Mouse (Mus musculus) heart, embryonic 12.5 days (tissue): Measurements from ENCODE around the gene Hbb-y. TPM values are rescaled to one million over a fixed set of nuclear protein-coding genes. Genes with fewer than 3 reads are reported as not detected.
"Not testable (repeated sequence)": the region's sequence is repeated elsewhere in the genome, so short reads cannot be mapped to it uniquely, and the experiment has no call there.

Experiments
- ATAC-seq: fragments of 200-750 bp; cut with Nextera tagmentation; 2 replicates; pipeline ENCODE4 v1.8.0; 2017; ENCODE audit warnings: moderate TSS enrichment, moderate library complexity; ENCODE audit not compliant: insufficient number of reproducible peaks, low FRiP score
- H3K27ac ChIP-seq: fragments of 300-500 bp; sonication (generic); 2 replicates; pipeline ENCODE4 v1.5.1; 2016; ENCODE audit warnings: mild to moderate bottlenecking, moderate library complexity; ENCODE audit not compliant: poor library complexity, severe bottlenecking
- H3K27me3 ChIP-seq: fragments of 300-500 bp; sonication (generic); replicated peaks from 2 replicates; pipeline ENCODE4 v1.6.1; 2016; ENCODE audit warnings: mild to moderate bottlenecking, moderate library complexity
- H3K36me3 ChIP-seq: fragments of 300-500 bp; sonication (generic); 2 replicates; pipeline ENCODE4 v1.6.1; 2016; ENCODE audit warnings: mild to moderate bottlenecking, moderate library complexity
- H3K4me1 ChIP-seq: fragments of 300-500 bp; sonication (generic); replicated peaks from 2 replicates; pipeline ENCODE4 v1.6.1; 2016; ENCODE audit warnings: mild to moderate bottlenecking
- H3K4me2 ChIP-seq: fragments of 300-500 bp; sonication (generic); 2 replicates; pipeline ENCODE4 v1.6.1; 2016; ENCODE audit warnings: mild to moderate bottlenecking, moderate library complexity
- H3K4me3 ChIP-seq: fragments of 300-500 bp; sonication (generic); 2 replicates; pipeline ENCODE4 v1.5.1; 2016; ENCODE audit warnings: mild to moderate bottlenecking
- H3K9ac ChIP-seq: fragments of 300-500 bp; sonication (generic); 2 replicates; pipeline ENCODE4 v1.6.1; 2016; ENCODE audit warnings: mild to moderate bottlenecking, moderate library complexity
- H3K9me3 ChIP-seq: fragments of 300-500 bp; sonication (generic); replicated peaks from 2 replicates; pipeline ENCODE4 v1.6.1; 2016; ENCODE audit warnings: mild to moderate bottlenecking, moderate library complexity
- WGBS: fragments of 180-500 bp; shearing (Covaris S2); methylation state at CpG from one replicate; pipeline ENCODE4 v1.1.7; 2016; 5-methylcytosine and 5-hydroxymethylcytosine counted together
- polyA plus RNA-seq: library from polyadenylated mRNA; unstranded; fragments of >200 nt; fragmentation: Nextera tagmentation; extraction: Ambion mirVana; gene quantifications from 2 replicates; pipeline ENCODE4 v1.2.1, GENCODE M21; 2016

The Hbb-y gene
- polyA plus RNA-seq, 1 experiment from 2014 or later = 35,001 TPM

GRCm38 (mm10) chr7:103812174-103812573 is 40.8 kb downstream of the Hbb-y start:
- H3K27ac ChIP-seq = no peak overlapping the region
- WGBS = 40% methylated on average over 1 of the region's 1 CpGs
- H3K4me3 ChIP-seq = no peak overlapping the region
- ATAC-seq = no peak
- no peaks in the 10 kb centered on the region for H3K9me3 ChIP-seq
- no peak overlapping the region for H3K4me2 ChIP-seq
- H3K9ac ChIP-seq = no peak overlapping the region
- no peaks in the 10 kb centered on the region for H3K36me3 ChIP-seq
- no peaks in the 10 kb centered on the region; the same call in 1 of the 2 replicates for H3K4me1 ChIP-seq
- H3K27me3 ChIP-seq = no peaks in the 10 kb centered on the region

- 0 out of 2 replicates have a peak, but pooled peaks have one; percentile 34 for ATAC-seq
- no peak overlapping the region for H3K4me3 ChIP-seq
- H3K36me3 ChIP-seq = no peaks in the 10 kb centered on the region
- no peaks in the 10 kb centered on the region for H3K9me3 ChIP-seq
- no peak overlapping the region for H3K4me2 ChIP-seq
- H3K4me1 ChIP-seq = no peaks in the 10 kb centered on the region; the same call in 1 of the 2 replicates
- H3K9ac ChIP-seq = no peak overlapping the region
- WGBS = 40% methylated on average over 1 of the region's 1 CpGs
- no peaks in the 10 kb centered on the region for H3K27me3 ChIP-seq
- H3K27ac ChIP-seq = no peak overlapping the region; the same call in 1 of the 2 replicates
Observed at GRCm38 (mm10) chr7:103811223-103811845, 41.7 kb downstream of the Hbb-y start.

- Histone ChIP-seq H3K4me3 (no peak overlapping the region), H3K27me3 (no peaks in the 10 kb centered on the region), H3K27ac (no peak overlapping the region), H3K4me1 (no peaks in the 10 kb centered on the region; the same call in 1 of the 2 replicates), H3K36me3 (no peaks in the 10 kb centered on the region), H3K9ac (no peak overlapping the region), H3K4me2 (no peak overlapping the region), H3K9me3 (no peaks in the 10 kb centered on the region)
- no peak for ATAC-seq
- WGBS = 70% methylated on average over 3 of the region's 3 CpGs
Observed at GRCm38 (mm10) chr7:103810746-103811145, 42.3 kb downstream of the Hbb-y start.

GRCm38 (mm10) chr7:103810296-103810695 is 42.7 kb downstream of the Hbb-y start:
- H3K27me3 ChIP-seq = no peaks in the 10 kb centered on the region
- H3K9me3 ChIP-seq = no peaks in the 10 kb centered on the region
- ATAC-seq = no peak
- 84% methylated on average over 1 of the region's 1 CpGs for WGBS
- no peak overlapping the region for H3K9ac ChIP-seq
- no peak overlapping the region for H3K4me2 ChIP-seq
- no peaks in the 10 kb centered on the region; the same call in 1 of the 2 replicates for H3K4me1 ChIP-seq
- H3K36me3 ChIP-seq = no peaks in the 10 kb centered on the region
- no peak overlapping the region for H3K4me3 ChIP-seq
- no peak overlapping the region for H3K27ac ChIP-seq

GRCm38 (mm10) chr7:103809801-103810155 is 43.2 kb downstream of the Hbb-y start:
- WGBS = 45% methylated on average over 1 of the region's 1 CpGs
- ATAC-seq = no peak
- Histone ChIP-seq H3K9me3 (no peaks in the 10 kb centered on the region), H3K4me3 (no peak overlapping the region), H3K36me3 (no peaks in the 10 kb centered on the region), H3K4me2 (peak overlapping the region; percentile 4; the same call in 1 of the 2 replicates), H3K9ac (no peak overlapping the region), H3K27ac (no peak overlapping the region), H3K27me3 (no peaks in the 10 kb centered on the region), H3K4me1 (no peaks in the 10 kb centered on the region; the same call in 1 of the 2 replicates)

DNA sequence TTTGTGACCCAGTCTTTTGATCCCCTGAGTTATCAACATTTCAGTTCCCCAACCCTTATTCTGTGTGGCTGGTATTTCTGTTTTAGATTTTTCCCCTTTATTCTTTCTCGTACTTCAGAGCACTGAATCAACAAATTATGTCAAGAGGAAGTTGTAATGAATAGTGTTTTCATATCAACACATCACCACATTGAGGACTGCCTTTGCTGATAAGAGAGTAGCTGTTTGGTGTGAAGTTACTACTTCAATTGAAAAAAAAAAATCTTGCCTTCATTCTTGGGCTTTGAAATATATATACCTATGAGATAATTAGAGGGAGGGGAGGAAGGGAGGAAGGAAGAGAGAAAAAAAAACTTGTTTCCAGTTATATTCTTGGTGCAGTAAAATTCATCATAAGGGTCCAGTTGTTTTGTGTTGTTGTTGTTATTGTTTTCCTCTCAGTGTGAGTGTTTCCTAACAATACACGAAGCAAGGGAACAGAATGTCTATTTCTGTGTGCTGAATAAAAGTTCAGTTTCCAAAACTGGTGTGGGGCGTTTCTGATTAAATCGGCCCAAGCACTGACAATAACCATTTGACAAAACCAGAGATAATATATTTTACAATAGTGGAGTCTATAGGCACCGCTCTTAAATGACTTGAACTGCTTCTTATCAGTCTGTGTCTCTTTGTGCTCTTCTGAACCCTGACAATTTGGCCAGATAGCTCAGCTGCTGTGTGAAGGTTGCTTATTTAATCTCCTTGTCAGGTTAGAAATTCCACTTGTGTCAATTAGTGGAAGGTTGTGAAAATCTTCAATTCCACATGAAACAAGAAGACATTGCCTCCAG is 43.8 kb downstream of the Hbb-y start:
- peak overlapping the region; percentile 4; the same call in 1 of the 2 replicates for H3K4me2 ChIP-seq
- H3K9me3 ChIP-seq = no peaks in the 10 kb centered on the region
- no peak overlapping the region for H3K27ac ChIP-seq
- H3K9ac ChIP-seq = no peak overlapping the region
- no peaks in the 10 kb centered on the region for H3K36me3 ChIP-seq
- no peak for ATAC-seq
- 20% methylated on average over 5 of the region's 5 CpGs for WGBS
- H3K4me1 ChIP-seq = no peaks in the 10 kb centered on the region; the same call in 1 of the 2 replicates
- no peak overlapping the region for H3K4me3 ChIP-seq
- no peaks in the 10 kb centered on the region for H3K27me3 ChIP-seq

- not testable (repeated sequence) for H3K36me3 ChIP-seq, H3K27me3 ChIP-seq, H3K27ac ChIP-seq, H3K9me3 ChIP-seq, H3K9ac ChIP-seq, ATAC-seq, H3K4me1 ChIP-seq, H3K4me2 ChIP-seq, H3K4me3 ChIP-seq
- WGBS = 67% methylated on average over 2 of the region's 2 CpGs
Observed at GRCm38 (mm10) chr7:103808120-103808519, 44.9 kb downstream of the Hbb-y start.

DNA sequence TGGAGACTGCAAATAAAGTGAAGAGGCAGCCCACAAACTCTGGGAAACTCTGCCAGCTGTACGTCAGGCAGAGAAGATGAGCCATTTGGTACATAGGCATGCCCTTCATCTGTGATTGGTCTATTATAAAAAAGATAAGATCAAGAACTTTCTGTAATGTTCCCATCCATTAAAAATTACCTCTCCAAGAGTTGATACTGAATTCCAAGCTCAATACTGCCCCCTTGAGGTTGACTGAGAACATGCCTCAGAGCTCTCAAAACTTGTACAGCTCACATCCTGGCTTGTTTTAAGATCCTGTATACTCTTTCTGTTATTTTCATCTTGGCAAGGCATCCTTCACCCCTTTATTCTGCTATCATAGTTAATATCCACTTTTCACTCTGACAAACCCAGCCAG is 46.2 kb downstream of the Hbb-y start:
- H3K4me1 ChIP-seq = no peaks in the 10 kb centered on the region; the same call in 1 of the 2 replicates
- H3K9ac ChIP-seq = no peak overlapping the region
- H3K27me3 ChIP-seq = no peaks in the 10 kb centered on the region
- no peak for ATAC-seq
- H3K9me3 ChIP-seq = no peaks in the 10 kb centered on the region
- no peak overlapping the region for H3K27ac ChIP-seq
- H3K4me3 ChIP-seq = no peak overlapping the region
- H3K36me3 ChIP-seq = no peaks in the 10 kb centered on the region
- H3K4me2 ChIP-seq = no peak overlapping the region
- WGBS = 76% methylated on average over 1 of the region's 1 CpGs

Other genes starting within 250 kb of the Hbb-y start
- gene Olfr620, start 240.7 kb downstream of the Hbb-y start, polyA plus RNA-seq = not detected in 2 replicates
- gene Olfr622, start 210.5 kb downstream of the Hbb-y start, polyA plus RNA-seq = not detected in 2 replicates
- not detected in 2 replicates for gene Olfr623, start 189.5 kb downstream of the Hbb-y start, polyA plus RNA-seq
- 0.03 and 0.04 TPM in 2 replicates for gene Olfr624, start 182.0 kb downstream of the Hbb-y start, polyA plus RNA-seq
- gene Olfr625-ps1, start 170.5 kb downstream of the Hbb-y start, polyA plus RNA-seq = not detected in 2 replicates
- not detected in 2 replicates for gene Olfr243, start 138.5 kb downstream of the Hbb-y start, polyA plus RNA-seq
- not detected in 2 replicates for gene Olfr628, start 122.8 kb downstream of the Hbb-y start, polyA plus RNA-seq
- gene Olfr629, start 108.3 kb downstream of the Hbb-y start, polyA plus RNA-seq = 0.08 TPM in 1 of 2 replicates, not detected in the other
- not detected in 2 replicates for gene Olfr630, start 95.9 kb downstream of the Hbb-y start, polyA plus RNA-seq
- gene Olfr69, start 81.6 kb downstream of the Hbb-y start, polyA plus RNA-seq = not detected in 2 replicates
- not detected in 2 replicates for gene Olfr68, start 73.5 kb downstream of the Hbb-y start, polyA plus RNA-seq
- gene Olfr67, start 61.4 kb downstream of the Hbb-y start, polyA plus RNA-seq = not detected in 2 replicates
- 3,072 and 3,403 TPM in 2 replicates for gene Hbb-bt, start 39.2 kb downstream of the Hbb-y start, polyA plus RNA-seq
- 2,689 and 3,022 TPM in 2 replicates for gene Hbb-bs, start 25.1 kb downstream of the Hbb-y start, polyA plus RNA-seq
- gene Hbb-bh2, start 12.7 kb downstream of the Hbb-y start, polyA plus RNA-seq = 0.50 and 0.56 TPM in 2 replicates
- 2,015 and 2,280 TPM in 2 replicates for gene Hbb-bh1, start 10.1 kb downstream of the Hbb-y start, polyA plus RNA-seq
- not detected in 2 replicates for gene Olfr66, start 33.0 kb upstream of the Hbb-y start, polyA plus RNA-seq
- not detected in 2 replicates for gene Olfr64, start 41.3 kb upstream of the Hbb-y start, polyA plus RNA-seq
- gene Olfr65, start 50.3 kb upstream of the Hbb-y start, polyA plus RNA-seq = not detected in 2 replicates
- gene Olfr631, start 75.6 kb upstream of the Hbb-y start, polyA plus RNA-seq = not detected in 2 replicates
- not detected in 2 replicates for gene Olfr632, start 81.1 kb upstream of the Hbb-y start, polyA plus RNA-seq
- gene Olfr633, start 91.2 kb upstream of the Hbb-y start, polyA plus RNA-seq = not detected in 2 replicates
- not detected in 2 replicates for gene Olfr635, start 117.9 kb upstream of the Hbb-y start, polyA plus RNA-seq
- gene Olfr638, start 145.5 kb upstream of the Hbb-y start, polyA plus RNA-seq = 0.18 TPM in 1 of 2 replicates, not detected in the other
- 0.03 and 0.04 TPM in 2 replicates for gene Olfr639, start 164.1 kb upstream of the Hbb-y start, polyA plus RNA-seq
- not detected in 2 replicates for gene Olfr640, start 172.4 kb upstream of the Hbb-y start, polyA plus RNA-seq
- gene Olfr641, start 182.2 kb upstream of the Hbb-y start, polyA plus RNA-seq = not detected in 2 replicates
- not detected in 2 replicates for gene Olfr642, start 199.4 kb upstream of the Hbb-y start, polyA plus RNA-seq
- gene 4930516K23Rik, start 208.2 kb upstream of the Hbb-y start, polyA plus RNA-seq = not detected in 2 replicates
- not detected in 2 replicates for gene Olfr644, start 218.7 kb upstream of the Hbb-y start, polyA plus RNA-seq
- not detected in 2 replicates for gene Olfr645, start 232.2 kb upstream of the Hbb-y start, polyA plus RNA-seq